Mouse (Mus musculus) B cell, adult (primary cell): ENCODE measurements around the gene Pfkfb4. TPM values are rescaled to one million over a fixed set of nuclear protein-coding genes. Genes with fewer than 3 reads are reported as not detected.

ENCODE experiments used
- total RNA-seq: library from RNA; stranded (reverse); gene quantifications from 4 replicates; pipeline ENCODE4 v1.2.4, GENCODE M21; 2023; ENCODE audit not compliant: inconsistent age

The Pfkfb4 gene
- total RNA-seq, result 26.1 to 36.7 TPM (median 28.4 TPM) in 4 replicates

GRCm38 (mm10) chr9:108991428-108992084 is at the start of gene Pfkfb4:
Gene Pfkfb4, plus strand, starts transcription at chr9:108991778.

GRCm38 (mm10) chr9:108953081-108953636 is 38.4 kb upstream of the Pfkfb4 start, which contains the start of gene Col7a1:
Gene Col7a1, plus strand, starts transcription at chr9:108953586.

GRCm38 (mm10) chr9:108985710-108986109 is 5.9 kb upstream of the Pfkfb4 start, which contains the start of gene Ucn2:
Gene Ucn2, plus strand, starts transcription at chr9:108986010.

GRCm38 (mm10) chr9:109038086-109038895 is 46.7 kb downstream of the Pfkfb4 start, which contains the start of gene Shisa5:
Gene Shisa5, plus strand, starts transcription at chr9:109038565.

GRCm38 (mm10) chr9:109059136-109059903 is 67.7 kb downstream of the Pfkfb4 start, which contains the start of gene Trex1:
Gene Trex1, minus strand, starts transcription at chr9:109059734.

GRCm38 (mm10) chr9:109073661-109074573 is 82.3 kb downstream of the Pfkfb4 start, which contains the start of gene Atrip:
Gene Atrip, minus strand, starts transcription at chr9:109074124.

Other genes with a start within 250 kb of the Pfkfb4 start
- gene Ip6k2, start 208.0 kb upstream of the Pfkfb4 start, total RNA-seq, result 61.0 to 68.4 TPM (median 65.1 TPM) in 4 replicates
- gene Nckipsd, start 183.4 kb upstream of the Pfkfb4 start, total RNA-seq, result 15.7 to 21.5 TPM (median 17.9 TPM) in 4 replicates
- gene Celsr3, start 165.5 kb upstream of the Pfkfb4 start, total RNA-seq, result 0.06 to 0.09 TPM in 2 of 4 replicates, not detected in the others
- 9.4 to 15.0 TPM (median 10.4 TPM) in 4 replicates for gene Slc26a6, start 138.5 kb upstream of the Pfkfb4 start, total RNA-seq
- gene Tmem89, start 77.2 kb upstream of the Pfkfb4 start, total RNA-seq, result not detected in 4 replicates
- 160 to 191 TPM (median 173 TPM) in 4 replicates for gene Uqcrc1, start 55.1 kb upstream of the Pfkfb4 start, total RNA-seq
- gene Col7a1, start 38.2 kb upstream of the Pfkfb4 start, total RNA-seq, result 2.9 to 7.1 TPM (median 4.6 TPM) in 4 replicates
- 0.45 to 0.74 TPM (median 0.64 TPM) in 3 of 4 replicates, not detected in the other for gene Ucn2, start 5.8 kb upstream of the Pfkfb4 start, total RNA-seq
- 1,721 to 2,235 TPM (median 1,997 TPM) in 4 replicates for gene Shisa5, start 46.8 kb downstream of the Pfkfb4 start, total RNA-seq
- 9.9 to 16.9 TPM (median 14.7 TPM) in 4 replicates for gene Trex1, start 68.0 kb downstream of the Pfkfb4 start, total RNA-seq
- gene Atrip, start 82.3 kb downstream of the Pfkfb4 start, total RNA-seq, result 32.4 to 38.0 TPM (median 36.4 TPM) in 4 replicates
- 7.4 to 10.1 TPM (median 9.6 TPM) in 4 replicates for gene Ccdc51, start 90.7 kb downstream of the Pfkfb4 start, total RNA-seq
- gene Tma7, start 90.8 kb downstream of the Pfkfb4 start, total RNA-seq, result 302 to 333 TPM (median 324 TPM) in 4 replicates
- 0.24 to 0.51 TPM (median 0.28 TPM) in 4 replicates for gene Plxnb1, start 103.6 kb downstream of the Pfkfb4 start, total RNA-seq
- gene Fbxw21, start 170.3 kb downstream of the Pfkfb4 start, total RNA-seq, result not detected in 4 replicates
- 0.39 TPM in 1 of 4 replicates, not detected in the others for gene Fbxw13, start 204.2 kb downstream of the Pfkfb4 start, total RNA-seq
- gene Fbxw20, start 243.0 kb downstream of the Pfkfb4 start, total RNA-seq, result not detected in 4 replicates